Mouse (Mus musculus): ENCODE data around the gene Fam114a1. TPM values are rescaled to one million over a fixed set of nuclear protein-coding genes. Genes with fewer than 3 reads are reported as not detected.
A peak's percentile ranks its signal among the peaks of the same experiment; 100 is the strongest.

Fam114a1 gene
- polyA plus RNA-seq, 1 experiment from 2014 or later = 47.4 TPM

- no peak overlapping the region for H3K27ac ChIP-seq (ENCODE audit: low read depth)
- no peaks in the 10 kb centered on the region for H3K27me3 ChIP-seq (ENCODE audit: insufficient read depth, low read length)
- no peaks in the 10 kb centered on the region for H3K9me3 ChIP-seq (ENCODE audit: low read depth, low read length)
- no peak overlapping the region for H3K9ac ChIP-seq
- DNase-seq (peak; percentile 39), ATAC-seq (ENCODE audit: insufficient read depth) (no peak; the same call in 1 of the 2 replicates)
- H3K4me3 ChIP-seq (ENCODE audit: low read depth, low read length) = no peak overlapping the region
- peaks cover 60% of the 10 kb centered on the region for H3K36me3 ChIP-seq (ENCODE audit: insufficient read depth)
- H3K4me1 ChIP-seq (ENCODE audit: insufficient read depth) = no peaks in the 10 kb centered on the region
- no peak overlapping the region for H3K4me2 ChIP-seq
- WGBS = 55% methylated on average over 7 of the region's 7 CpGs
- no peak for TF ChIP-seq CTCF (IDR thresholded peaks at IDR 0.05; ENCODE audit: low read depth)
Measured at GRCm38 (mm10) chr5:64985971-64986370, 16.1 kb downstream of the Fam114a1 start.

GRCm38 (mm10) chr5:64989940-64990339, 20.1 kb downstream of the Fam114a1 start:
- Histone ChIP-seq H3K4me3 (ENCODE audit: low read depth, low read length) (no peak overlapping the region), H3K27me3 (ENCODE audit: insufficient read depth, low read length) (no peaks in the 10 kb centered on the region), H3K36me3 (ENCODE audit: insufficient read depth) (peaks cover 32% of the 10 kb centered on the region), H3K27ac (ENCODE audit: low read depth) (no peak overlapping the region), H3K9me3 (ENCODE audit: low read depth, low read length) (no peaks in the 10 kb centered on the region), H3K4me1 (ENCODE audit: insufficient read depth) (no peaks in the 10 kb centered on the region), H3K9ac (no peak overlapping the region), H3K4me2 (no peak overlapping the region)
- DNase-seq (no peak), ATAC-seq (ENCODE audit: insufficient read depth) (no peak)
- no peak for TF ChIP-seq CTCF (IDR thresholded peaks at IDR 0.05; ENCODE audit: low read depth)
- WGBS = 85% methylated on average over 1 of the region's 1 CpGs

GRCm38 (mm10) chr5:64992540-64992939, 22.7 kb downstream of the Fam114a1 start:
- no peak overlapping the region for H3K4me2 ChIP-seq
- H3K27me3 ChIP-seq (ENCODE audit: insufficient read depth, low read length) = no peaks in the 10 kb centered on the region
- TF ChIP-seq CTCF (IDR thresholded peaks at IDR 0.05; ENCODE audit: low read depth) = no peak
- no peak overlapping the region for H3K9ac ChIP-seq
- H3K4me3 ChIP-seq (ENCODE audit: low read depth, low read length) = no peak overlapping the region
- no peaks in the 10 kb centered on the region for H3K9me3 ChIP-seq (ENCODE audit: low read depth, low read length)
- no peak for ATAC-seq (ENCODE audit: insufficient read depth)
- no peak overlapping the region for H3K27ac ChIP-seq (ENCODE audit: low read depth)
- WGBS = 57% methylated on average over 8 of the region's 8 CpGs
- DNase-seq = no peak
- no peaks in the 10 kb centered on the region for H3K4me1 ChIP-seq (ENCODE audit: insufficient read depth)
- peaks cover 30% of the 10 kb centered on the region for H3K36me3 ChIP-seq (ENCODE audit: insufficient read depth)

- H3K27ac ChIP-seq (ENCODE audit: low read depth) = no peak overlapping the region
- H3K9me3 ChIP-seq (ENCODE audit: low read depth, low read length) = no peaks in the 10 kb centered on the region
- no peak overlapping the region for H3K4me3 ChIP-seq (ENCODE audit: low read depth, low read length)
- ATAC-seq (ENCODE audit: insufficient read depth) = no peak
- TF ChIP-seq CTCF (IDR thresholded peaks at IDR 0.05; ENCODE audit: low read depth) = no peak
- no peak for DNase-seq
- H3K9ac ChIP-seq = no peak overlapping the region
- H3K4me1 ChIP-seq (ENCODE audit: insufficient read depth) = no peaks in the 10 kb centered on the region
- H3K36me3 ChIP-seq (ENCODE audit: insufficient read depth) = peaks cover 38% of the 10 kb centered on the region
- WGBS = 95% methylated on average over 2 of the region's 2 CpGs
- no peak overlapping the region for H3K4me2 ChIP-seq
- no peaks in the 10 kb centered on the region for H3K27me3 ChIP-seq (ENCODE audit: insufficient read depth, low read length)
Measured at GRCm38 (mm10) chr5:64995408-64995807, 25.5 kb downstream of the Fam114a1 start.

- Histone ChIP-seq H3K4me3 (ENCODE audit: low read depth, low read length) (no peak overlapping the region), H3K27ac (ENCODE audit: low read depth) (no peak overlapping the region), H3K36me3 (ENCODE audit: insufficient read depth) (peaks cover 26% of the 10 kb centered on the region), H3K4me1 (ENCODE audit: insufficient read depth) (no peaks in the 10 kb centered on the region), H3K27me3 (ENCODE audit: insufficient read depth, low read length) (no peaks in the 10 kb centered on the region), H3K4me2 (no peak overlapping the region), H3K9ac (no peak overlapping the region), H3K9me3 (ENCODE audit: low read depth, low read length) (no peaks in the 10 kb centered on the region)
- WGBS = 52% methylated on average over 10 of the region's 10 CpGs
- peak; percentile 51 for TF ChIP-seq CTCF (IDR thresholded peaks at IDR 0.05; ENCODE audit: low read depth)
- peak; percentile 66 for DNase-seq
- no peak for ATAC-seq (ENCODE audit: insufficient read depth)
Measured at GRCm38 (mm10) chr5:65002940-65003824, 33.3 kb downstream of the Fam114a1 start.

GRCm38 (mm10) chr5:65003946-65004535, 34.2 kb downstream of the Fam114a1 start:
- peaks cover 26% of the 10 kb centered on the region for H3K36me3 ChIP-seq (ENCODE audit: insufficient read depth)
- H3K27me3 ChIP-seq (ENCODE audit: insufficient read depth, low read length) = no peaks in the 10 kb centered on the region
- no peak overlapping the region for H3K4me2 ChIP-seq
- no peak for DNase-seq
- no peak overlapping the region for H3K27ac ChIP-seq (ENCODE audit: low read depth)
- H3K4me3 ChIP-seq (ENCODE audit: low read depth, low read length) = no peak overlapping the region
- ATAC-seq (ENCODE audit: insufficient read depth) = no peak
- H3K9ac ChIP-seq = no peak overlapping the region
- WGBS = 64% methylated on average over 7 of the region's 7 CpGs
- no peak for TF ChIP-seq CTCF (IDR thresholded peaks at IDR 0.05; ENCODE audit: low read depth)
- H3K9me3 ChIP-seq (ENCODE audit: low read depth, low read length) = no peaks in the 10 kb centered on the region
- H3K4me1 ChIP-seq (ENCODE audit: insufficient read depth) = no peaks in the 10 kb centered on the region

GRCm38 (mm10) chr5:65005251-65005650, 35.4 kb downstream of the Fam114a1 start:
- Histone ChIP-seq H3K4me1 (ENCODE audit: insufficient read depth) (no peaks in the 10 kb centered on the region), H3K4me3 (ENCODE audit: low read depth, low read length) (no peak overlapping the region), H3K27me3 (ENCODE audit: insufficient read depth, low read length) (no peaks in the 10 kb centered on the region), H3K27ac (ENCODE audit: low read depth) (no peak overlapping the region), H3K9me3 (ENCODE audit: low read depth, low read length) (0 out of 2 replicates have a peak, but pooled peaks cover 2% of the 10 kb centered on the region), H3K9ac (no peak overlapping the region), H3K4me2 (no peak overlapping the region), H3K36me3 (ENCODE audit: insufficient read depth) (peaks cover 35% of the 10 kb centered on the region)
- no peak for TF ChIP-seq CTCF (IDR thresholded peaks at IDR 0.05; ENCODE audit: low read depth)
- 83% methylated on average over 4 of the region's 4 CpGs for WGBS
- no peak for ATAC-seq (ENCODE audit: insufficient read depth)
- no peak for DNase-seq
